ENCODE assay signal across 29 mouse cellular contexts in genomic region chr9:67089167-67089566, GRCm38 (mm10). TPM values are rescaled to one million over a fixed set of nuclear protein-coding genes. Genes with fewer than 3 reads are reported as not detected.
DNase-seq lines count a peak whose midpoint lies in the region; ATAC-seq and TF ChIP-seq lines count a peak whose summit lies in the region.
"Had no signal": no experiment of that assay in that cellular context is flagged by ENCODE, and none has a peak within 500 bp of the region (broad histone marks: within the 10 kb centered on the region; RNA-seq: fewer than 3 reads in every experiment).

No protein-coding gene starts in this region.

- H3K27ac ChIP-seq in kidney, postnatal 0 days = no peak overlapping the region
- no peak overlapping the region for H3K27ac ChIP-seq in kidney, embryonic 16.5 days (ENCODE audit: low read length)
- no peak overlapping the region; the same call in 1 of the 2 replicates for H3K27ac ChIP-seq in lung, embryonic 16.5 days (ENCODE audit: low read length)
- no peak overlapping the region for H3K27ac ChIP-seq in lung, postnatal 0 days (ENCODE audit: low read length)
- H3K27ac ChIP-seq: embryonic facial prominence, embryonic 10.5 days; embryonic facial prominence, embryonic 15.5 days; forebrain, embryonic 13.5 days; heart, adult 2 months; hindbrain, embryonic 15.5 days; limb, embryonic 15.5 days; liver, embryonic 13.5 days; midbrain, embryonic 12.5 days; neural tube, embryonic 12.5 days had no signal

- TF ChIP-seq CTCF in kidney, postnatal 0 days (IDR thresholded peaks at IDR 0.05; ENCODE audit: low read depth) = no peak
- TF ChIP-seq CTCF in lung, postnatal 0 days (IDR thresholded peaks at IDR 0.05) = no peak

- no peaks in the 10 kb centered on the region for H3K36me3 ChIP-seq in kidney, postnatal 0 days (ENCODE audit: insufficient read depth, low read length)
- no peaks in the 10 kb centered on the region for H3K36me3 ChIP-seq in kidney, embryonic 16.5 days (ENCODE audit: insufficient read depth, low read length)
- H3K36me3 ChIP-seq in lung, embryonic 16.5 days (ENCODE audit: control insufficient read depth, insufficient read depth, low read length) = no peaks in the 10 kb centered on the region
- H3K36me3 ChIP-seq in lung, postnatal 0 days (ENCODE audit: insufficient read depth, low read length) = no peaks in the 10 kb centered on the region
- H3K36me3 ChIP-seq: embryonic facial prominence, embryonic 10.5 days; embryonic facial prominence, embryonic 15.5 days; heart, embryonic 12.5 days; hindbrain, embryonic 15.5 days; limb, embryonic 15.5 days; liver, embryonic 13.5 days; midbrain, embryonic 12.5 days; neural tube, embryonic 12.5 days had no signal

- H3K4me3 ChIP-seq in kidney, postnatal 0 days (replicated peaks; ENCODE audit: low read depth, low read length) = no peak overlapping the region
- H3K4me3 ChIP-seq in kidney, embryonic 16.5 days (ENCODE audit: low read length) = no peak overlapping the region
- H3K4me3 ChIP-seq in lung, embryonic 16.5 days (ENCODE audit: low read length) = no peak overlapping the region
- H3K4me3 ChIP-seq in lung, postnatal 0 days (ENCODE audit: low read depth, low read length) = no peak overlapping the region
- H3K4me3 ChIP-seq: embryonic facial prominence, embryonic 10.5 days; embryonic facial prominence, embryonic 15.5 days; forebrain, embryonic 13.5 days; heart, adult 2 months; heart, embryonic 12.5 days; hindbrain, embryonic 15.5 days; limb, embryonic 15.5 days; liver, embryonic 13.5 days; megakaryocyte, embryonic 14.5 days; midbrain, embryonic 12.5 days; myocyte; neural tube, embryonic 12.5 days had no signal

- H3K9me3 ChIP-seq in kidney, postnatal 0 days (replicated peaks; ENCODE audit: low read length) = no peaks in the 10 kb centered on the region
- no peaks in the 10 kb centered on the region for H3K9me3 ChIP-seq in kidney, embryonic 16.5 days (ENCODE audit: low read length)
- no peaks in the 10 kb centered on the region for H3K9me3 ChIP-seq in lung, embryonic 16.5 days (ENCODE audit: control insufficient read depth, low read length)
- no peaks in the 10 kb centered on the region for H3K9me3 ChIP-seq in lung, postnatal 0 days (ENCODE audit: low read length)
- H3K9me3 ChIP-seq: embryonic facial prominence, embryonic 10.5 days; embryonic facial prominence, embryonic 15.5 days; forebrain, embryonic 13.5 days; heart, embryonic 12.5 days; hindbrain, embryonic 15.5 days; limb, embryonic 15.5 days; liver, embryonic 13.5 days; megakaryocyte, embryonic 14.5 days; midbrain, embryonic 12.5 days; neural tube, embryonic 12.5 days had no signal

- H3K4me2 ChIP-seq in kidney, postnatal 0 days (ENCODE audit: low read length) = no peak overlapping the region
- no peak overlapping the region for H3K4me2 ChIP-seq in kidney, embryonic 16.5 days (replicated peaks; ENCODE audit: low read depth, low read length)
- no peak overlapping the region for H3K4me2 ChIP-seq in lung, embryonic 16.5 days (ENCODE audit: low read depth, low read length)
- H3K4me2 ChIP-seq in lung, postnatal 0 days (replicated peaks; ENCODE audit: low read depth, low read length) = no peak overlapping the region
- H3K4me2 ChIP-seq: embryonic facial prominence, embryonic 15.5 days; forebrain, embryonic 13.5 days; heart, embryonic 12.5 days; hindbrain, embryonic 15.5 days; limb, embryonic 15.5 days; liver, embryonic 13.5 days; midbrain, embryonic 12.5 days; neural tube, embryonic 12.5 days had no signal

- H3K27me3 ChIP-seq in kidney, postnatal 0 days (ENCODE audit: insufficient read depth, low read length) = no peaks in the 10 kb centered on the region
- H3K27me3 ChIP-seq in kidney, embryonic 16.5 days (ENCODE audit: insufficient read depth, low read length) = no peaks in the 10 kb centered on the region
- H3K27me3 ChIP-seq in lung, embryonic 16.5 days (ENCODE audit: control insufficient read depth, insufficient read depth, low read depth, low read length) = no peaks in the 10 kb centered on the region
- H3K27me3 ChIP-seq in lung, postnatal 0 days (replicated peaks; ENCODE audit: insufficient read depth, low read length) = no peaks in the 10 kb centered on the region
- H3K27me3 ChIP-seq: embryonic facial prominence, embryonic 15.5 days; forebrain, embryonic 13.5 days; heart, embryonic 12.5 days; hindbrain, embryonic 15.5 days; limb, embryonic 15.5 days; liver, embryonic 13.5 days; midbrain, embryonic 12.5 days; neural tube, embryonic 12.5 days had no signal

- WGBS in kidney, postnatal 0 days = 66% methylated on average over 5 of the region's 5 CpGs
- WGBS in kidney, embryonic 16.5 days = 70% methylated on average over 5 of the region's 5 CpGs
- 45% methylated on average over 5 of the region's 5 CpGs for WGBS in lung, embryonic 16.5 days
- 57% methylated on average over 5 of the region's 5 CpGs for WGBS in lung, postnatal 0 days

- DNase-seq in kidney, postnatal 0 days (ENCODE audit: low spot score) = peak; percentile 49
- no peak for DNase-seq in lung, postnatal 14 days
- DNase-seq in lung, postnatal 0 days (ENCODE audit: low spot score) = peak; percentile 86
- no peak for DNase-seq in layer of hippocampus, postnatal 36 days
- no peak for DNase-seq in heart, postnatal 10 days
- DNase-seq: B cell, adult 2 months; cerebellum, adult 2 months; cerebellum, postnatal 25 days; gastrocnemius, postnatal 14 days; heart, adult 2 months; kidney, adult 18-20 months; kidney, postnatal 10 days; layer of hippocampus, adult 9-11 months; liver, embryonic 13.5 days; right cerebral cortex, adult 18-20 months; spleen, adult 18-20 months; thymus, postnatal 14 days had no signal

- intact Hi-C loops in heart, postnatal 10 days (cut with DNase I) = no loop called here

- 0 out of 2 replicates have a peak, but pooled peaks cover 4% of the 10 kb centered on the region for H3K4me1 ChIP-seq in kidney, postnatal 0 days (replicated peaks; ENCODE audit: insufficient read depth, low read length)
- H3K4me1 ChIP-seq in kidney, embryonic 16.5 days (ENCODE audit: insufficient read depth, low read length) = peaks cover 22% of the 10 kb centered on the region
- H3K4me1 ChIP-seq in lung, embryonic 16.5 days (replicated peaks; ENCODE audit: control insufficient read depth, insufficient read depth, low read length) = peaks cover 25% of the 10 kb centered on the region
- no peaks in the 10 kb centered on the region for H3K4me1 ChIP-seq in lung, postnatal 0 days (ENCODE audit: insufficient read depth, low read depth, low read length)
- H3K4me1 ChIP-seq: forebrain, embryonic 13.5 days; megakaryocyte, embryonic 14.5 days; midbrain, embryonic 12.5 days; neural tube, embryonic 12.5 days had no signal

- no peak overlapping the region for H3K9ac ChIP-seq in kidney, postnatal 0 days (ENCODE audit: low read depth, low read length)
- no peak overlapping the region for H3K9ac ChIP-seq in kidney, embryonic 16.5 days (replicated peaks; ENCODE audit: low read length)
- H3K9ac ChIP-seq in lung, embryonic 16.5 days (ENCODE audit: low read length) = no peak overlapping the region
- H3K9ac ChIP-seq in lung, postnatal 0 days (replicated peaks; ENCODE audit: low read depth) = no peak overlapping the region
- H3K9ac ChIP-seq: embryonic facial prominence, embryonic 15.5 days; forebrain, embryonic 13.5 days; heart, embryonic 12.5 days; hindbrain, embryonic 15.5 days; limb, embryonic 15.5 days; liver, embryonic 13.5 days; midbrain, embryonic 12.5 days; neural tube, embryonic 12.5 days had no signal

- ATAC-seq in kidney, postnatal 0 days (replicated peaks; ENCODE audit: low FRiP score, low read depth) = no peak
- ATAC-seq in kidney, embryonic 16.5 days (ENCODE audit: low FRiP score, low TSS enrichment) = no peak
- peak; percentile 71 for ATAC-seq in lung, embryonic 16.5 days (ENCODE audit: low read depth)
- ATAC-seq in lung, postnatal 0 days = peak; percentile 64
- ATAC-seq: forebrain, embryonic 13.5 days had no signal

- peak; percentile 78 for TF ChIP-seq EP300 in lung, postnatal 0 days (IDR thresholded peaks at IDR 0.05)

RNA-seq across cellular contexts. Expression of gene Tpm1, which starts 40.0 kb away (rescaled TPM):
- 577 and 637 TPM in 2 replicates for polyA plus RNA-seq in kidney, postnatal 0 days (2015; fragmentation: Nextera tagmentation; extraction: Ambion mirVana)
- 578 and 635 TPM in 2 replicates for polyA plus RNA-seq in kidney, embryonic 16.5 days (2015; fragmentation: Nextera tagmentation; extraction: Ambion mirVana)
- 758 and 782 TPM in 2 replicates for polyA plus RNA-seq in lung, embryonic 16.5 days (2015; fragmentation: Nextera tagmentation; extraction: Ambion mirVana)
- 695 and 781 TPM in 2 replicates for polyA plus RNA-seq in lung, postnatal 0 days (2015; fragmentation: Nextera tagmentation; extraction: Ambion mirVana)
- 100 to 1,000 TPM; 219 to 236 TPM for total RNA-seq in layer of hippocampus, postnatal 36 days (2021)
- total RNA-seq in heart, postnatal 10 days (2021) = 1,000 to 10,000 TPM; 9,258 to 9,439 TPM

Comparison
In these comparisons a context has a peak if more than half of its experiments do, and no peak if none do; other contexts are left out.
1. DNase-seq: peak in kidney, postnatal 0 days (single experiment) and lung, postnatal 0 days (single experiment); none in lung, postnatal 14 days (single experiment), layer of hippocampus, postnatal 36 days (0 of 2) and heart, postnatal 10 days (0 of 2).
2. ATAC-seq: peak in lung, embryonic 16.5 days (single experiment) and lung, postnatal 0 days (single experiment); none in kidney, postnatal 0 days (single experiment) and kidney, embryonic 16.5 days (single experiment).